Mouse (Mus musculus): ENCODE measurements at regions not wholly inside any gene's neighbourhood (a gene's known extent, or its start where the extent isn't known, plus 50 kb on each side); places are given as distances from the start of the nearest gene placed in this dataset.

DNA sequence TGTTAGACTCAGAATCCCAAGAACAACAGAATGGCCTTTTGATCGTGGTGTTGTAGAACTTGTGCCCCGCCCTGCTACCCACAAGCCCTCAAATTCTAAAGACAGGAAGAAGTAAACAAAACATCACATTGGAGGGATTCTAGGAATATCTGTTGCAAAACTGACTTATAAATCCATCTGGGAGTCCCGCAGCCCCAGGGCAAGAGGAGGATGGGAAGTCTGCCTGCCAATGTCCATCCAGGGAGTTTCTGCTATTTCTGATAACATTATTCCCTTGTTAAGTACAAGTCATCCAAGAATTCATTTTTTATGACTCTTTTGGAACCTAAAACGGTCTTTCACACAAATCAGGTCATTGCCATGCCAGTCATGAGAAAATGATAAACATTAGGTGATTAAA, 164.5 kb upstream of the Tbx18 start:
- intact Hi-C loops (cut with DNase I) = no loop called here

DNA sequence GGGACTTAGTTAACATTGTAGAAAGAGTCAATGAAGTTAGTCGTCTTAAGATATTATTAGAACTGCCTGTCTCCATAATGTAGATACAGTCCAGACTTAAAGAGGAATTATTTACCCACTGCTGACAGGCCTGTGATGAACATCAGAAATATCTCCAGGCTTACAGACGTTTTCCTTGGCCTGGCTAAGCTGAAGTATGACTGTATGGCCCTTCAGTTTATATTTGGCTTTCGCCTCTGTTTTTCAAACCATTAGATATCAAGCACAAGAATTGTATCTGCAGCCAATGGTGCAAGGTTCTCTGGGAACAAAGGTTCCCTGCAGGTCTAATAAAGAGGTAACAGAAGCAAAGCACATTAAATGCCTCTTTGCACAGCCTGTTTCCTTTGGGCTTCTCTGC, 166.3 kb upstream of the Tbx18 start:
- intact Hi-C loops (cut with DNase I) = no loop called here
- DNase-seq = no peak
- TF ChIP-seq CTCF (IDR thresholded peaks at IDR 0.05) = no peak
- Histone ChIP-seq H3K4me3 (no peak overlapping the region), H3K27ac (no peak overlapping the region)

More for the DNA sequence above, 164.5 kb upstream of the Tbx18 start:
- Histone ChIP-seq H3K4me3 (no peak overlapping the region), H3K27ac (no peak overlapping the region)
- no peak for DNase-seq
- no peak for TF ChIP-seq CTCF (IDR thresholded peaks at IDR 0.05)

DNA sequence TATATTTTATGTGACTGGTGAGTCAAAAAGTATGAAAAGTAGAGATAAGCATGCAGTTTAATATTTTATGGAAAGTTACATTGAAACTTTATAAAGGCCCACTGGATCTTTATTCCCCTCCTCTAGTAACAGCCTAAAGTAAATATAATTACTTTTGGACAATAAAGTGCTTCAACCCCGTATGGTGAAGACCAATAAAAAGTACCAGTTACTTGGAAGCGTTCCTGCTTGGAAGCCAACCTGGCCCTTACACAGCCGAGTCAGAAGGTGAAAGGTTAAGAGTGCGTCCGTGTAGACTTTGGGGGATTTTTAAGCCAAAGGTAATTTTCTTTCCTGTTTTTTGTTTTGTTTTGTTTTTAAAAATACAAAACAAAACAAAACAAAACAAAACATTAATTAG, 168.3 kb upstream of the Tbx18 start:
- intact Hi-C loops (cut with DNase I) = no loop called here
- no peak for TF ChIP-seq CTCF (IDR thresholded peaks at IDR 0.05)
- no peak for DNase-seq
- no peak overlapping the region for H3K4me3 ChIP-seq
- no peak overlapping the region for H3K27ac ChIP-seq

DNA sequence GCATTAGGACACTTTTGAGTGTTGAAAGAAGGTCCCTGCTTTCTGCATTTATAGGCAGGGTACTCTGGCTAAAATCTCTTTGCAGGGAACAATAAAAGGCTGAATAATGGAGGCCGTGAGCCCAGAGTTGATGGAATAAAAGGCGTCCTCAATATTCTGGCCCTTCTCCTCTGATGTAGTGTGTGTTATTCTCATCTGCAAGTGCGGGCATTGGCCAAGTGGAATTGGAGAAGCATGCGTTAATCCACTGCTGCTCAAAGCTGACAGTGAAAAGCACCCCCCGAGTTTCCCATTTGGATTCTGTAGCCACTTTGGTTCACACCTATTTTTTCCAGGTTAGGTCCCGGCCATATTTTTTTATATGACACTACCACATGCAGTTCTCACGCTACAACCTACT, 168.7 kb upstream of the Tbx18 start:
- DNase-seq = no peak
- intact Hi-C loops (cut with DNase I) = no loop called here
- TF ChIP-seq CTCF (IDR thresholded peaks at IDR 0.05) = no peak
- no peak overlapping the region for H3K4me3 ChIP-seq
- no peak overlapping the region for H3K27ac ChIP-seq

DNA sequence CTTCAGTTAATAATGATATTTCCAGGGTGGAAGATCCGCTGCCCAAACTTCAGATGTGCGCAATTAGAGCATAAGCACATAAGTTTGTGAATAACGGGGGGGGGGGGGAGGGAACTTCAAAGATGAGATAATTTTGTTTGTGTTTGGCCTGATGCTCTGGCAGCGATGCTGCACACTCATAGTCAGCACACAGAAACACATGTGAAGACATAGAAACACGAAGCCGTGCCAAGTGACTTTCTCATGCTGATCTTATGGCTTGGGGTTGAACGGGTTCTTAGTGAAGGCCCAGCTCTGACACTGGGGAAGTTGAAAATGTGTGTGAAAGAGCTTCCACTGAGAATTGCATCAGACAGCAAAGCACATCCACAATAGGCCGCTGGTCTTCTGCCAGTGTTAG, 190.2 kb upstream of the Tbx18 start:
- H3K4me3 ChIP-seq = no peak overlapping the region
- H3K27ac ChIP-seq = no peak overlapping the region
- no peak for DNase-seq
- intact Hi-C loops (cut with DNase I) = no loop called here
- TF ChIP-seq CTCF (IDR thresholded peaks at IDR 0.05) = no peak

DNA sequence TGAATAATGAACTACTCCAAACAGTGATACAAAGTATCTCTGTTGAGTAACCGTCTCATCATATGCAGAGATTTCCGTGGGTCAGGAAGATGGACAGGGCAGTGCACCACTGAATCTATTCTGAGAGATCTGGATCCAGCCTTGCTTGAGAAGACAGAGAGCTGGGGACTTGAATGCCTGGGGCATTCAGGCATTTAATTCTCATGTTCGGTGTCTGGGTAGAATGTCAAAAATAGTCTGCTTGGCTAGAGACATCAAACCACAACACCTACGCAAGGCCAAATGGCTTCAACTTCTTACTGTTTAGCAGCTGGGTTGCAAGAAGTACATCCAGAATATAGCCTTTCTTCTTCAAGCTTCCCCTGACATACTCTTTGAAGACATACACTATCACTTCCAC, 194.1 kb upstream of the Tbx18 start:
- Histone ChIP-seq H3K27ac (no peak overlapping the region), H3K4me3 (no peak overlapping the region)
- intact Hi-C loops (cut with DNase I) = no loop called here
- no peak for DNase-seq
- TF ChIP-seq CTCF (IDR thresholded peaks at IDR 0.05) = no peak

DNA sequence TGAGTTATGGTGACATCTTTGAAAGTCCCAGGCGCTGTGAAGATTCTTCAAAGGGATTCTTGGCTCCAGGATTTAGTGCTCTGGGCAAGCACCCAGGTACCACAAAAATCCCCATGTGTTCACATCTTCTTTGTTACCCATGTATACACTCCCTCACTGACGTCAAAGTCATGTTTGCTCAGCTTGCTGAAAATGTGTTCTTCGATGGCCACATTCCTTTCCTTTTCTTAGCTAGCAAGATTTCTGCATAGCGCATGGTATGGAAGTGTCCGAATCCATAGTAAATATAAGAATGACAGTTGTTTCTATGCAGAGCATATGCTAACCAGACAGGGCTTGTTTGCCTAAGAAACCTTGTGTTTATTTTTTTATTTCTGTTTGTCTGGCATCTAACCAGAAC, 202.2 kb upstream of the Tbx18 start:
- intact Hi-C loops (cut with DNase I) = no loop called here
- Histone ChIP-seq H3K27ac (no peak overlapping the region), H3K4me3 (no peak overlapping the region)
- TF ChIP-seq CTCF (IDR thresholded peaks at IDR 0.05) = no peak
- DNase-seq = no peak

DNA sequence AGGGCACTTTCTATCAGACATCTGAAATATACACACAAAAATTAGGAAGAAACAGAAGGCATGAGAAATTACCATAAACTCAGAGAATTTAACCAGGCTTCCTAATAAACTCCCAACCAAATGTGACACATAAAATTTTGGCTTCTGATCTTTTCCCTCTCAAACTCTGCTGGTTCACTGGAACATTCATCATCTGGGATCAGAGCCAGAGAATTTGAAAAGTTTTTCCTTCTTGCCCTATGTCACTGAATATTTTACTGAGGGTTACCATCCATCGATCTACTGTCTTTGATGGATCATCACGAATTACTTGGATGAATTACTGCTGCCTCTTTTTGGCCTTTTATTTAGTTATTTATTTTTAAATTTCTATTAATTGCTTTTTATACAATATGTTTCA, 221.4 kb upstream of the Tbx18 start:
- DNase-seq = no peak
- H3K4me3 ChIP-seq = no peak overlapping the region
- intact Hi-C loops (cut with DNase I) = no loop called here
- TF ChIP-seq CTCF (IDR thresholded peaks at IDR 0.05) = no peak
- H3K27ac ChIP-seq = no peak overlapping the region

DNA sequence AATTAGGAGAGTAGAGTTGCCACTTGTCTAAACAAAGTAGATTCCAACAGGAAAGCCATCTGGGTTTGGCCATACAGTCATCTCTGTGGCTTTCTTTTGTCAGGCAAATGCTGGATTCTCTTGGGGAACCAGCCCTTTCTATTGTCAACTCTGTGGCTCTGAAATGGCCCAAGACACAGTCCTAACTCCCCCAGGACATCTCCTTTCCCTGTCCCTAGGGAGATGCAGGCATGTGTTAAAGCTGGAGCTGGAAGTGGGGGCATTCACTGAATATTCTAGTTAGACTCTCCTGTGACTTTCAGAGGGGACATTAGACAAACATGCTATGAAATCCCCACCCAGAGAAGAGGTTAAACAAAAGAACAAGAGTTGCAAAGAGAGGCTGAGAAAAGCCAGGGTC, 223.9 kb upstream of the Tbx18 start:
- intact Hi-C loops (cut with DNase I) = no loop called here
- no peak for TF ChIP-seq CTCF (IDR thresholded peaks at IDR 0.05)
- Histone ChIP-seq H3K27ac (no peak overlapping the region), H3K4me3 (no peak overlapping the region)
- DNase-seq = no peak

DNA sequence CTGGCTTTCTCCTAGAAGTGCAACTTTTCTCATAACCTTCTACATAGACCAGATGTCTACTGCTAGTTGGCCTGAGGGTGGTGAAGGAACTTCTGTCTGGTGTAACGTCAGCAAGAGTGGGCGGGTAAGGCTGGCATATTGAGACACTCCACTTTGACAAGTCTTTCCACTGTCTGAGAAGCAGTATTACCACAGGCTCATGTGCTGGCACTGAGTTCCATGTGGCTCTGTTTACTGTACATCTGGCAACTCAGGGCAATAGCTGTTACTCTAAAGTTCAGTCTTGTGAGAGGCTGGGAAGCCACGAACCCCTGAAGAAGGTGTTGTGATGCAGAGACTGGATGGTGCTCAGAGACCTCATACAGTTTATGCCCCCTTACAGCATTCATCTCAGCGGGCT, 230.7 kb upstream of the Tbx18 start:
- no peak for TF ChIP-seq CTCF (IDR thresholded peaks at IDR 0.05)
- no peak for DNase-seq
- Histone ChIP-seq H3K4me3 (no peak overlapping the region), H3K27ac (no peak overlapping the region)
- intact Hi-C loops (cut with DNase I) = no loop called here

DNA sequence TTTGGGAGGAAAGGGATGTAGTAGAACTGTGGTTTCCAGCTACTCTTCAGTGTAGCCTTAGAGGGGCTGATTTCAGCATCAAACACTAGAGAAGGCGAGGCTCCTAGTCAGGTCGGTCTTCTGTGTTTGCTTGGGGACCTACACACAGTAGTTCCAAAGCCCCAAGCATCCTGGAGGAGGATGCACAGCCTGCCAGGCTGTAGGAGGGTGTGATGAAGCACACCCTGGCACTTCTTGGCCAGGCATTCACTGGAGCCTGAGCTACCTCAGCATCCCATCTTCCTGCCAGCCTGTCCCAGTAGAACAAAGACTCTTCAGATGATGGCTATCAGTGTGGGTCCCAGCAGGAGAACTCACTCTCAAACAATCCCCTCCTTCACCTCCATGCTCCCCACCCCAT, 233.4 kb upstream of the Tbx18 start:
- no peak overlapping the region for H3K27ac ChIP-seq
- intact Hi-C loops (cut with DNase I) = no loop called here

DNA sequence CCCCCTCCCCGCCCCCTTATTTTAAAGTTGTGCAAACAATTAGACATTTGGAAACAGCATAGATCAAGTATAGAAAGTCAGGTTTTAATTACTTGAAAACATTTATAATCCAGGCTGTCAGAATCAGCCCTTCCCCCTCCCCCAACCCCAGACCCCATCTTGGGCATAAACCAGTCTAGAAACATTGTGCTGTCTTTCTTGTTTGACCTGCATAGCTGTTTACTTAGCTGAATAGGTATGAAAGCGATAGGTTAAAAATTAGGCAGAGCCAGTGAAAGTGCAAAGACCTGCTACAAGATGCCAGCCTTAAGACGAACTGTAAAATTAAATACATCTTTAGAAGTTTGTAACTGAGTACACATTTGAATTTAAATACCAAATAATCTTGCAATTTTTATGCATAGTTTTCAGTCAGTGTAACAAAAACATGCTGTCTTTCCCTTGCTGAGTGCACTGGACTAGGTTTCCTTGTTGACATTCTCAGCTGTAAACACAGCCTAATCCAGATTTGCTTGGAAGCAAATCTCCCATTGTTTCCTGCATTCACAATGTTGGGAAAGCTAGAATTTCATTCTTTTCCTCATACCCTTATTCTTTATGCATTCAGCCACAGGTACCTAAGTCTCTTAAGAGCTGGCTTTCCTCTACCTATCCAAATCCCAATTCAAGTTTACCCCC, 234.2 kb upstream of the Tbx18 start:
- no peak overlapping the region for H3K4me3 ChIP-seq
- intact Hi-C loops (cut with DNase I) = no loop called here
- no peak overlapping the region for H3K27ac ChIP-seq
- TF ChIP-seq CTCF (IDR thresholded peaks at IDR 0.05) = no peak
- no peak for DNase-seq

More for the DNA sequence above, 233.4 kb upstream of the Tbx18 start:
- H3K4me3 ChIP-seq = no peak overlapping the region
- no peak for DNase-seq
- TF ChIP-seq CTCF (IDR thresholded peaks at IDR 0.05) = no peak

DNA sequence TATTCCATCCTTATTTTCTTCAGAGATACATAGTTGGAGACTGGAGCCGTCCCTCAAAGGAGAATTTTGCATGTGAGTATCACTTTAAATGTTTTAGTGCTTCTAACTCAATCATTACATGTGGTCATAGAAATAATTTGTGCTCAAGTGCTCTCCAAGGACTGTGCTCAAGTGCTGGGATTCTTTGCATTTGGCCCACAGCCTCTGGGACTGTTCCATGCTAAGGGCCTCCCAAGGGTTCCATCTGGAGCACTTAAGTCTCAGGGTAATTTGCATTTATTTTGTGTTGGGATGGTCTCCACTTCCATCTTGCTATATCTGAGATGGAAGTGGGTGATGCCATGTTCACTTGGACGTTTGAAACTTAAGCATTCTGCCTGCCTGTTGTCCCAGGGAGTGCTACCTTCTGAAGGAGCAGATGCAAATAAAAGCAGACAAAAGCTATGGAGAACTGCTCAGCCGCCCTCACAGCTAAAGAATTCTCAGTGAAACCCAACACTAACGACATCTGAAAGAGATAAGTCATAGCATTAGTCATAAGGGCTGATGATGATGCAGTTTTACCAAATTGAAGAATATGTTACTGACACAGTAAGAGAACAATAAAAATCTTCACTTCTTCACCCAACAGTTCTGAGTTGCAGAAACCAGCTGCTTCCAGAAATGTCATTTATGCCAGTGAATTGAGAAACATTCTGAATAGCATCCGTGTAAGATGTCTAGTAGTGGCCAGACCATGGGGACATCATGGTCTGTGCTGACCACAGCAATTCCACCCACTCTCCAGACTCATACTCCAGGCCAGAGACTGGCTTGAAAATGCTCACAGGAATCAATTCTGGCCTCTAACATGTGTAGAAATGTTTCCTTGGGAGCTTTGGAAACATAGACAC, 237.4 kb upstream of the Tbx18 start:
- no peak overlapping the region for H3K27ac ChIP-seq
- TF ChIP-seq CTCF (IDR thresholded peaks at IDR 0.05) = no peak
- DNase-seq = peak; percentile 56
- H3K4me3 ChIP-seq = no peak overlapping the region
- intact Hi-C loops (cut with DNase I) = no loop called here

DNA sequence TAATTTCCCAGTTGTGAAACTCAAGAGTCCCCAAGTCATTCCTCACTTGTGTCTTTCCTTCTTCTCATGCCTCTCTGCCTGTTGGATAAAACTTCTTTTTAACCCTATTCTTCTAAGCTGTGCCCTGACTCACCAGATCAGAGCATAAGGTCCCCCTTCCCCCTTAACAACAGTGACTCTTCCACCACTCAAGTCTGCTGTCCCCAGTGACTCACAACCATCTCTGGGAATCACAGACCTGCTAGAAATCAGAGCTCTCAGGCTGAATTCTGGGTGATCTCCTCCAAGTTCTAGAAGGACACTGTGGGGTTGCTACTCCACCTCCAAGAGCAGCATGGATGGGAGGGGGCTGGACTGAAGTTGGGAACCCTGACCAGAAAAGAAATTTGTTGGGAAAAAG, 239.5 kb upstream of the Tbx18 start:
- H3K4me3 ChIP-seq = no peak overlapping the region
- H3K27ac ChIP-seq = no peak overlapping the region
- intact Hi-C loops (cut with DNase I) = no loop called here
- DNase-seq = no peak
- TF ChIP-seq CTCF (IDR thresholded peaks at IDR 0.05) = no peak
